Mouse (Mus musculus) forebrain, embryonic 16.5 days (tissue): Measurements from ENCODE around the gene Gtf2e1. TPM values are rescaled to one million over a fixed set of nuclear protein-coding genes. Genes with fewer than 3 reads are reported as not detected.

Experiments
- ATAC-seq: fragments of 200-750 bp; cut with Nextera tagmentation; 2 replicates; pipeline ENCODE4 v1.8.0; 2017; ENCODE audit warnings: mild to moderate bottlenecking, moderate library complexity
- H3K27ac ChIP-seq: fragments of 300-500 bp; sonication (generic); 2 replicates; pipeline ENCODE4 v1.5.1; 2014; ENCODE audit warnings: low read length, control low read depth
- H3K27me3 ChIP-seq: fragments of 300-500 bp; sonication (generic); replicated peaks from 2 replicates; pipeline ENCODE4 v1.6.1; 2014; ENCODE audit warnings: low read length; ENCODE audit not compliant: control insufficient read depth, insufficient read depth
- H3K36me3 ChIP-seq: fragments of 300-500 bp; sonication (generic); 2 replicates; pipeline ENCODE4 v1.6.1; 2014; ENCODE audit not compliant: control insufficient read depth, insufficient read depth
- H3K4me1 ChIP-seq: fragments of 300-500 bp; sonication (generic); replicated peaks from 2 replicates; pipeline ENCODE4 v1.6.1; 2014; ENCODE audit warnings: low read length; ENCODE audit not compliant: control insufficient read depth, insufficient read depth
- H3K4me2 ChIP-seq: fragments of 300-500 bp; sonication (generic); 2 replicates; pipeline ENCODE4 v1.6.1; 2014; ENCODE audit warnings: mild to moderate bottlenecking, low read length, control low read depth
- H3K4me3 ChIP-seq: fragments of 300-500 bp; sonication (generic); replicated peaks from 2 replicates; pipeline ENCODE4 v1.5.1; 2014; ENCODE audit warnings: mild to moderate bottlenecking, low read length, control low read depth
- H3K9ac ChIP-seq: fragments of 300-500 bp; sonication (generic); replicated peaks from 2 replicates; pipeline ENCODE4 v1.6.1; 2014; ENCODE audit warnings: low read depth, low read length, control low read depth
- H3K9me3 ChIP-seq: fragments of 300-500 bp; sonication (generic); 2 replicates; pipeline ENCODE4 v1.6.1; 2016; ENCODE audit warnings: low read length; ENCODE audit not compliant: control insufficient read depth
- WGBS: fragments of 180-500 bp; shearing (Covaris S2); extraction: QIAGEN DNeasy Blood & Tissue Kit; methylation state at CpG from one replicate; pipeline ENCODE4 v1.1.7; 2014; 5-methylcytosine and 5-hydroxymethylcytosine counted together
- polyA plus RNA-seq: library from polyadenylated mRNA; unstranded; fragments of >200 nt; fragmentation: Nextera tagmentation; extraction: Ambion mirVana; gene quantifications from 2 replicates; pipeline ENCODE4 v1.2.1, GENCODE M21; 2015

The Gtf2e1 gene
- polyA plus RNA-seq, result 40.4 and 46.0 TPM in 2 replicates

- Histone ChIP-seq H3K27me3 (no peaks in the 10 kb centered on the region), H3K27ac (peak within 1 kb of the TSS; percentile 95), H3K9ac (peak within 1 kb of the TSS; percentile 97), H3K36me3 (no peaks in the 10 kb centered on the region; the same call in 1 of the 2 replicates), H3K4me1 (peaks cover 20% of the 10 kb centered on the region), H3K4me2 (peak within 1 kb of the TSS; percentile 92), H3K9me3 (no peaks in the 10 kb centered on the region), H3K4me3 (peak within 1 kb of the TSS; percentile 94)
- ATAC-seq, result peak; percentile 99
- 1% methylated on average over 41 of the region's 41 CpGs for WGBS
These were observed at the start of gene Gtf2e1, which contains the start of gene Rabl3 for GRCm38 (mm10) chr16:37539611-37540580. TSS of gene Gtf2e1 (minus strand) at chr16:37539789. TSS of gene Rabl3 (plus strand) at chr16:37539885.

GRCm38 (mm10) chr16:37585129-37585563 lies 45.6 kb upstream of the Gtf2e1 start:
- H3K27me3 ChIP-seq, result no peaks in the 10 kb centered on the region
- H3K4me1 ChIP-seq, result peaks cover 21% of the 10 kb centered on the region
- H3K36me3 ChIP-seq, result no peaks in the 10 kb centered on the region
- no peak overlapping the region for H3K4me3 ChIP-seq
- 53% methylated on average over 8 of the region's 8 CpGs for whole genome bisulfite sequencing
- H3K27ac ChIP-seq, result peak overlapping the region; percentile 93
- peak; percentile 19 for ATAC-seq
- H3K9me3 ChIP-seq, result no peaks in the 10 kb centered on the region
- peak overlapping the region; percentile 60; the same call in 1 of the 2 replicates for H3K9ac ChIP-seq
- no peak overlapping the region; the same call in 1 of the 2 replicates for H3K4me2 ChIP-seq

GRCm38 (mm10) chr16:37584218-37585035 lies 44.8 kb upstream of the Gtf2e1 start:
- ATAC-seq, result peak; percentile 86
- H3K4me3 ChIP-seq, result peak overlapping the region; percentile 33
- peaks cover 21% of the 10 kb centered on the region for H3K4me1 ChIP-seq
- peak overlapping the region; percentile 60 for H3K9ac ChIP-seq
- no peaks in the 10 kb centered on the region for H3K9me3 ChIP-seq
- no peaks in the 10 kb centered on the region for H3K36me3 ChIP-seq
- no peaks in the 10 kb centered on the region for H3K27me3 ChIP-seq
- H3K4me2 ChIP-seq, result peak overlapping the region; percentile 58
- 1% methylated on average over 25 of the region's 25 CpGs for WGBS
- H3K27ac ChIP-seq, result peak overlapping the region; percentile 93

GRCm38 (mm10) chr16:37583801-37584200 lies 44.2 kb upstream of the Gtf2e1 start:
- no peaks in the 10 kb centered on the region for H3K36me3 ChIP-seq
- peak overlapping the region; percentile 58 for H3K4me2 ChIP-seq
- ATAC-seq, result peak; percentile 22; the same call in 1 of the 2 replicates
- peaks cover 21% of the 10 kb centered on the region for H3K4me1 ChIP-seq
- WGBS, result 30% methylated on average over 6 of the region's 6 CpGs
- peak overlapping the region; percentile 60 for H3K9ac ChIP-seq
- peak overlapping the region; percentile 33 for H3K4me3 ChIP-seq
- no peaks in the 10 kb centered on the region for H3K27me3 ChIP-seq
- H3K9me3 ChIP-seq, result no peaks in the 10 kb centered on the region
- peak overlapping the region; percentile 93 for H3K27ac ChIP-seq

- 74% methylated on average over 3 of the region's 3 CpGs for WGBS
- Histone ChIP-seq H3K9ac (no peak overlapping the region), H3K4me3 (no peak overlapping the region), H3K27ac (peak overlapping the region; percentile 93), H3K4me2 (no peak overlapping the region), H3K4me1 (peaks cover 21% of the 10 kb centered on the region), H3K36me3 (no peaks in the 10 kb centered on the region), H3K9me3 (no peaks in the 10 kb centered on the region), H3K27me3 (no peaks in the 10 kb centered on the region)
- ATAC-seq, result no peak
These were observed 43.7 kb upstream of the Gtf2e1 start for GRCm38 (mm10) chr16:37583306-37583705.

GRCm38 (mm10) chr16:37581901-37582300 lies 42.3 kb upstream of the Gtf2e1 start:
- Histone ChIP-seq H3K36me3 (no peaks in the 10 kb centered on the region), H3K9me3 (no peaks in the 10 kb centered on the region), H3K27me3 (no peaks in the 10 kb centered on the region), H3K4me3 (no peak overlapping the region), H3K4me2 (no peak overlapping the region), H3K4me1 (peaks cover 21% of the 10 kb centered on the region), H3K27ac (no peak overlapping the region), H3K9ac (no peak overlapping the region)
- ATAC-seq, result no peak
- WGBS, result 35% methylated on average over 3 of the region's 3 CpGs

GRCm38 (mm10) chr16:37580651-37581050 lies 41.1 kb upstream of the Gtf2e1 start:
- no peak overlapping the region for H3K4me3 ChIP-seq
- H3K4me1 ChIP-seq, result peaks cover 21% of the 10 kb centered on the region
- no peak overlapping the region for H3K9ac ChIP-seq
- no peaks in the 10 kb centered on the region for H3K36me3 ChIP-seq
- H3K27ac ChIP-seq, result no peak overlapping the region
- no peaks in the 10 kb centered on the region for H3K9me3 ChIP-seq
- H3K4me2 ChIP-seq, result no peak overlapping the region
- 86% methylated on average over 4 of the region's 4 CpGs for WGBS
- no peak for ATAC-seq
- no peaks in the 10 kb centered on the region for H3K27me3 ChIP-seq

GRCm38 (mm10) chr16:37579994-37580393 lies 40.4 kb upstream of the Gtf2e1 start, which contains the start of gene Hgd:
TSS of gene Hgd (plus strand) at chr16:37580153.
- Histone ChIP-seq H3K4me3 (no peak within 1 kb of the TSS), H3K27me3 (no peaks in the 10 kb centered on the region), H3K36me3 (no peaks in the 10 kb centered on the region), H3K4me1 (peaks cover 19% of the 10 kb centered on the region), H3K9ac (no peak within 1 kb of the TSS), H3K9me3 (no peaks in the 10 kb centered on the region), H3K4me2 (no peak within 1 kb of the TSS), H3K27ac (no peak within 1 kb of the TSS)
- no peak for ATAC-seq
- WGBS, result 79% methylated on average over 4 of the region's 4 CpGs

GRCm38 (mm10) chr16:37579591-37579990 lies 40.0 kb upstream of the Gtf2e1 start:
- H3K4me3 ChIP-seq, result no peak overlapping the region
- no peak overlapping the region for H3K4me2 ChIP-seq
- no peaks in the 10 kb centered on the region for H3K36me3 ChIP-seq
- ATAC-seq, result no peak
- H3K9me3 ChIP-seq, result no peaks in the 10 kb centered on the region
- H3K27ac ChIP-seq, result no peak overlapping the region
- WGBS, result 88% methylated on average over 1 of the region's 1 CpGs
- no peak overlapping the region for H3K9ac ChIP-seq
- peaks cover 17% of the 10 kb centered on the region for H3K4me1 ChIP-seq
- no peaks in the 10 kb centered on the region for H3K27me3 ChIP-seq
